Mouse (Mus musculus): ENCODE data around the gene Dxo.
"Not testable (repeated sequence)": the region's sequence is repeated elsewhere in the genome, so short reads cannot be mapped to it uniquely, and the experiment has no call there.

The Dxo gene

GRCm38 (mm10) chr17:34836856-34837221, at the start of gene Dxo, which contains the start of gene Stk19:
Dxo (plus strand) TSS chr17:34837019.
Stk19 (minus strand) TSS chr17:34836945.
- peak; percentile 98 for DNase-seq

DNA sequence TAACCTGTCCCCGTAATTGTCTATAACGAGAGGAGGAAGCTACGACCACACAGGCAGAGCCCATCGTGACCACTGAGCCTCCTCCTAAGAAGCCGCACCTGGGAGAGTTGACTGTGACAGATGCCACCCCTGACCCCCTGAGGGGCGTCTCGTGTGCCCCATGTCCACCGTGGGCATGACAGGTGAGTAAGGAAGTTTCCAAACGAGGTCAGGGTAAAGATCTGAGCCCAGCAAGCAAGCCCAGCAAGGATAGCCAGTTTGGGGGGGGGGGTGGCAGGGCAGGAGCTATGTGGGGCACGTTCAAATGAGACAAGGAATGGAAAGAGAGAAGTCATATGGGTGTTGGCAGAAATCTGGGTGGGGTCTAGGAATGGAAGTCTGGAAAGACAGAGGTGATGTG, 41.8 kb upstream of the Dxo start:
- DNase-seq: no peak

GRCm38 (mm10) chr17:34795633-34796032, 41.2 kb upstream of the Dxo start:
- DNase-seq: peak; percentile 78 to 79

- no peak for DNase-seq
Measured at GRCm38 (mm10) chr17:34796311-34797140, 40.3 kb upstream of the Dxo start.

- not testable (repeated sequence) for DNase-seq
Measured at GRCm38 (mm10) chr17:34797211-34797995, 39.4 kb upstream of the Dxo start.

DNA sequence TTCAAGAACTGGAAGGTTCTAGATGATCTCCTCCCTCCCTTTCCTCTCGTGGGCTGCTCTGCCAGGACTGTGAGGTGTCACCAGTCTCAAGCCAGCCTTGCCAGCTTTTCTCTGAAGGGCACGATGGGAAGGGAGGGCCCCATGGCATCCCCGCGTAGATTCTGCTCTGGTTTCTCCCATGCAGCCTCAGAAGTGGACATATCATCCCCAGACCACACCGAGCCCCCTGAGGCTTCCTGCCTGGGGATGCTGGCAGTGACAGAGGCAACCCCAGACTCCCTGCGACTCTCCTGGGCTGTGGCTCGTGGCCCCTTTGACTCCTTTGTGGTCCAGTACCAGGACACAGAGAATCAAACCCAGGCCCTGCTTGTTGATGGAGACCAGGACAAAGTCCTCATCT, 38.7 kb upstream of the Dxo start:
- DNase-seq: not testable (repeated sequence)

GRCm38 (mm10) chr17:34798866-34799530, 37.8 kb upstream of the Dxo start:
- no peak for DNase-seq

- no peak for DNase-seq
Measured at GRCm38 (mm10) chr17:34799531-34799925, 37.3 kb upstream of the Dxo start.

DNA sequence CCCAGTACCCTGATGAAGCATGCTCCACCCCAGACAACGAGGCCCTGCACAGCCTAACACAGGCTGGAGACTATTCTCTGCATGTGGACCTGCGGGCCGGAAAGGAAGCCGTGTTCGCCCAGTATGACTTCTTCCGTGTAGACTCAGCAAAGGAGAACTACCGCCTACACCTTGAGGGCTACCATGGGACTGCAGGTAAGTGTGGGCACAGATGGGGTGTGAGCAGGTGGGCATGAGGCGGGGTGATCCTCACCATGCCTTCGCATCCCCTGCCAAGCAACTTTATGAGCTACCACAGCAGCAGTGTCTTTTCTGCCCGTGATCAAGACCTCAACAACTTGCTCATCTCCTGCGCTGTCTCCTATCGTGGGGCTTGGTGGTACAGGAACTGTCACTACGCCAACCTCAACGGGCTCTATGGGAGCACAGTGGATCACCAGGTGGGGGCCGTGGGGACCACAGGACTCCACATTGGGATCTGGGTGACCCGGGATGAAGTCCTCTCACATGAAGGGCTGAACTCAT, 36.0 kb upstream of the Dxo start:
- not testable (repeated sequence) for DNase-seq

- DNase-seq: not testable (repeated sequence)
Measured at GRCm38 (mm10) chr17:34802756-34803155, 34.1 kb upstream of the Dxo start.

- DNase-seq: not testable (repeated sequence)
Measured at GRCm38 (mm10) chr17:34803367-34803766, 33.5 kb upstream of the Dxo start.

GRCm38 (mm10) chr17:34804301-34804700, 32.5 kb upstream of the Dxo start, which contains the start of gene Cyp21a1:
Cyp21a1 (minus strand) TSS chr17:34804561.
- not testable (repeated sequence) for DNase-seq

DNA sequence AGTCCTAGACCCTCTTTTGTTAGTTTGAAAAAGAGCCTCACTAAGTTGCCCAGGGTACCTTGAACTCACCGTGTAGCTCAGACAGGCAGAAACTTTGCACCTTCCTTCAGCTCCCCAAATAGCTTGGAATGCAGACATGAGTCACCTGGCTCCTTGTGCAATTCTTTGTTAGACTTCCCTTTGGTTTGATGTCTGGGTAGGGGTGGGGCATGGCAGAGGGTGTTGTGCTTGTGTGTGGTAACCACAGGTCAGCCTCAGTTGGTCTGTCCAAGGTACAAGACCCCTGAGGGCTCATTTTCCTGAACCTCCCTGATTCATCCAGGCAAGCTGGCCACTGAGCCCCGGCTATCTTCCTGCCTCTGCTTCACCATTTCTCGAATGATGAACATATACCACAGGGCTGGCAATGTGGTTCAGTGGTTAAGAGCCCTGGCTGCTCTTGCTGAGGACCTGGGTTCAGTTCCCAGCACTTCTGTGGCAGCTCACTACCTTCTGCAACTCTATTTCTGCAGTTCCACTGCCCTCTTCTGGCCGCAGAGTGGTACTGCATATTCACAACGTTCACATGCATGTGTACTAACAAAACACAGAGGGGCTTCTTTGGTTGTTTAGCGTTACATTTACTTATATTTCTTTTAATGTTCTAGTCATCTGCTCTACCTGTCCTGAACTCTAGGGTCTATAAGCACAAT, 31.8 kb upstream of the Dxo start:
- DNase-seq: no peak

- no peak for DNase-seq
Measured at GRCm38 (mm10) chr17:34807176-34807575, 29.6 kb upstream of the Dxo start.

GRCm38 (mm10) chr17:34808599-34809205, 28.1 kb upstream of the Dxo start:
- DNase-seq: no peak

DNA sequence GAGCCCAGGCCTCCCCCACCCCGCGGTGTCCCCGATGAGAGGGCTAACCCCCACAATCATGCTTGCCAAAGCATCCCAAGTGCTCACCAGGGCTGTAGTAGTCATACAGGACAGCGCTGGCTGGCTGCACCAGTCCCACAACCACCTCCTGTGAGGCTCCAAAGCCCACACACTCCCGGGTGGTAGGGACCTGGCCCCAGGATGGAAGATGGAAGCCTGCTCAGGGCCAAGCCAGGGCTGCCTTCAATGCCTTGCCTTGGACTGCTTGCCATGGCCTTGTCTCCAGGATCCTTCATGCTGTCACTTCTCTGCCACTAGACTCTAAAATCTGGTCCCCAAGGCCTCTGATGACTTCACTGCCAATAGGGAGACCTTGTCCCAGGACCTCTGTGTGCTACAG, 26.4 kb upstream of the Dxo start:
- DNase-seq: not testable (repeated sequence)

GRCm38 (mm10) chr17:34810811-34811210, 26.0 kb upstream of the Dxo start:
- DNase-seq: not testable (repeated sequence)

DNA sequence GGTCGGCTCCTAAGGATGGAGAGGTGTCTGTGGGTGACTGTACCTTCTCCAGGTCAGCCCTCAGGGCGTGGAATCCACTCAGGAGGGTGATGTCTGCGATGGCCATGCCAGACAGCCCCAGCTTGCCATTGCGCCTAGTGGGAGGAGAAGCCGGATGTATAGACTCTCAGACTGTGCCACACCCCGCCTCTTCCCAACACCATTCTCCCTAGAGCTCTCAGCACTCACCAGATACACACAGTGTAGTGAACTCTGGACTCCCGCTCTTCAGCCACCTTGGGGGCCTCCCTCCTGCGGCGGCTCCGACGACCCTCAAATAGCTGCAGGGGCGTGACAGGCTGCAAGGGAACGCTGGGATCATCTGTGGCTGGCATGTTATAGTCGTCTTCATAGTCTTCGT, 25.5 kb upstream of the Dxo start:
- DNase-seq: no peak

GRCm38 (mm10) chr17:34813747-34814146, 23.1 kb upstream of the Dxo start:
- DNase-seq: peak; percentile 57 to 65

DNA sequence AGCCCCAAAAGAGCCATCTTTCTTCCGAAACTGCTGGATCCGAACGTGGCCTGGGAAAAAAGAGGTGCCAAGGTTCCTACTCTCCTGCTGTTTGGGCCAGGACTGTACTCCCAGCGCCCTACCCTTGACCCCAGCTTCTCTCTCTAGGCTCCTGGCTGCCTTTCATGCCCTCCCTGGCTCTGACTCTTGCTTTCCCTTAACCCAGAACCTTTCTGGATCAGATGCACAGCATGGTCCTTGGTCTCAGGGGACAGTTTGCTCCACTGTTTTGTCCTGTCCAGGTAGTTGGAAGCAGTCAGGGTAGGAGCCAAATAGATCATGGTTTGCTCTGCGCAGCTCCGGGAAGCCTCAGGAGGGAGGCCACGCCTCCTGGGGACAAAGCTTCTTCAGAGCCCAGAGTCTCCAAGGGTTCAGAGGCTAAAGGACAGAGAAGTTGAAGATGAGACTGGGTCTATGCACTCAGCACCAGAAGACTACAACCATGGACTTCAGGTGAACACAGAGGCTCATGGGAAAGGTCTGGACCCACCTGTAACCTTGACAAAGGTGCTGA, 21.9 kb upstream of the Dxo start:
- no peak for DNase-seq

DNA sequence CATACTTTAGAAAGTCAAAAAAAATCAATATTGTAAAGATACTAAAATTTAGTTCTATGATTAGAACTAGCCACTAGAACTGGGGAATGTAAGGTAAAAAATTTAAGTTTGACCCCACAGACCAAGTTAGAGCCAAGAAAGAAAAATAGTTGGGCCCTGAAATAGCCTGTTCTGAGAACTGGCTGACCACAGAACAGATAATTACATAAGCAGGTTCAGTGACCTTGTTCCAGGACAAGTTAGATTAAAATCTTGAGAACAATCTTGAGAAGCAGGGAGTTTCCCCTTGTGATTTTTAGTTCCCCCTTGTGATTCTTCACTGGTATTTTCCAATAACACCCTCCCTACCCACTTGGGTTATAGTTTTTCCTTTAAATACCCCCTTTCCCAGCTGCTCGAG, 6.0 kb upstream of the Dxo start:
- not testable (repeated sequence) for DNase-seq

Measured in kidney, postnatal 4 days (tissue).